Mouse (Mus musculus) liver, embryonic 14.5 days (tissue): ENCODE measurements at regions not wholly inside any gene's neighbourhood (a gene's known extent, or its start where the extent isn't known, plus 50 kb on each side); places are given as distances from the start of the nearest gene placed in this dataset.

Experiments
- CTCF ChIP-seq: IDR thresholded peaks from 2 replicates; pipeline ENCODE4 v1.5.1; 2016; ENCODE audit warnings: antibody characterized with exemption, low read depth, control low read depth
- EP300 ChIP-seq: IDR thresholded peaks from 2 replicates; pipeline ENCODE4 v1.6.1; 2016; ENCODE audit warnings: antibody characterized with exemption, low read depth

DNA sequence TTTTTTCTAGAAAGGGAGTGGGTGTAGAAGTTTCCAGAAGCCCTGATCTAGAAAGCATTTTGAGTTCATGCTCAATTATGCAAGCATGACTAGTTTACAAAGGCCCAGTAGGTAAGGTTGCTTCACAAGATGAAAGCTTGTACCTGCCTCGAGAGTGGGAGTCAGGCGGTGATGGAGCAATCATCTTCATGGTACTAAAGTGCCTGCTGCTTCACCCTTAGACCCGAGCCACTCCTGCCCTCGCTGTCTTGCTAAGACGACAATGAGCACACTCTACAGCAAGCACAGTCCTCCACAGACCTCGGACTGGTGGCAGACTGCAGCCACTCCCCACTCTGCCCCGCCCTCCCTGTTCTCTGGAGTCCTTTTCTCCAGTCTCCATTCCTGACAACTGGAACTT lies 308.3 kb downstream of the Etnk1 start:
- TF ChIP-seq CTCF (no peak), EP300 (no peak)
